Mouse (Mus musculus) thymus, adult 2 months (tissue): ENCODE data around the gene Pde4d.

Experiments
- CTCF ChIP-seq: fragments of 200-500 bp; IDR thresholded peaks from 2 replicates; pipeline ENCODE4 v1.5.1; 2012; ENCODE audit warnings: mild to moderate bottlenecking, control low read depth, low read length, moderate library complexity, borderline replicate concordance; ENCODE audit not compliant: control insufficient read depth, poor library complexity, insufficient read depth; ENCODE audit errors: extremely low read depth
- POLR2A ChIP-seq: fragments of 200-500 bp; IDR thresholded peaks from 2 replicates; pipeline ENCODE4 v1.6.1; 2012; ENCODE audit warnings: mild to moderate bottlenecking, low read length, control low read depth, moderate library complexity; ENCODE audit not compliant: control insufficient read depth, poor library complexity, insufficient read depth; ENCODE audit errors: extremely low read depth

- no peak for TF ChIP-seq CTCF
- TF ChIP-seq POLR2A: no peak
Observed at GRCm38 (mm10) chr13:109052805-109053204, 603.1 kb downstream of the Pde4d start.
